Mouse (Mus musculus): ENCODE results near the gene Gm20388.

Gm20388 gene

GRCm38 (mm10) chr8:121931571-121931970 lies 2020.9 kb downstream of the Gm20388 start:
- DNase-seq (ENCODE audit: low spot score in 2 of 2): no peak

GRCm38 (mm10) chr8:121932026-121932667 lies 2021.5 kb downstream of the Gm20388 start:
- no peak for DNase-seq (ENCODE audit: low spot score in 2 of 2)

- no peak for DNase-seq (ENCODE audit: low spot score in 2 of 2)
These were observed 2022.3 kb downstream of the Gm20388 start for GRCm38 (mm10) chr8:121932668-121933520.

- DNase-seq (ENCODE audit: low spot score in 2 of 2): no peak
These were observed 2023.9 kb downstream of the Gm20388 start for GRCm38 (mm10) chr8:121934506-121934905.

- no peak for DNase-seq (ENCODE audit: low spot score in 2 of 2)
These were observed 2024.3 kb downstream of the Gm20388 start for GRCm38 (mm10) chr8:121934923-121935322.

GRCm38 (mm10) chr8:121935341-121936294 lies 2025.0 kb downstream of the Gm20388 start:
- no peak for DNase-seq (ENCODE audit: low spot score in 2 of 2)

- no peak for DNase-seq (ENCODE audit: low spot score in 2 of 2)
These were observed 2025.8 kb downstream of the Gm20388 start for GRCm38 (mm10) chr8:121936391-121936790.

- no peak for DNase-seq (ENCODE audit: low spot score in 2 of 2)
These were observed 2028.1 kb downstream of the Gm20388 start for GRCm38 (mm10) chr8:121938732-121939131.

- peak in 1 of 2 experiments; percentile 62 for DNase-seq (ENCODE audit: low spot score in 2 of 2)
These were observed 2032.5 kb downstream of the Gm20388 start for GRCm38 (mm10) chr8:121943057-121943540.

- no peak for DNase-seq (ENCODE audit: low spot score in 2 of 2)
These were observed 2033.1 kb downstream of the Gm20388 start for GRCm38 (mm10) chr8:121943716-121944115.

GRCm38 (mm10) chr8:121944831-121945230 lies 2034.2 kb downstream of the Gm20388 start, which contains the start of gene Car5a:
Gene Car5a, minus strand, starts transcription at chr8:121944904.
- DNase-seq (ENCODE audit: low spot score in 2 of 2): no peak

- DNase-seq (ENCODE audit: low spot score in 2 of 2): no peak
These were observed 2035.7 kb downstream of the Gm20388 start for GRCm38 (mm10) chr8:121946351-121946750.

- no peak for DNase-seq (ENCODE audit: low spot score in 2 of 2)
These were observed 2036.6 kb downstream of the Gm20388 start for GRCm38 (mm10) chr8:121947047-121947752.

GRCm38 (mm10) chr8:121947753-121948141 lies 2037.1 kb downstream of the Gm20388 start:
- peak; percentile 91 to 93 for DNase-seq (ENCODE audit: low spot score in 2 of 2)

- DNase-seq (ENCODE audit: low spot score in 2 of 2): no peak
These were observed 2037.9 kb downstream of the Gm20388 start for GRCm38 (mm10) chr8:121948321-121949145.

GRCm38 (mm10) chr8:121949222-121949800 lies 2038.7 kb downstream of the Gm20388 start, which contains the start of gene Banp:
Gene Banp, plus strand, starts transcription at chr8:121949750.
- no peak for DNase-seq (ENCODE audit: low spot score in 2 of 2)

GRCm38 (mm10) chr8:121949941-121950748 lies 2039.5 kb downstream of the Gm20388 start:
- DNase-seq (ENCODE audit: low spot score in 2 of 2): peak; percentile 97 to 99

GRCm38 (mm10) chr8:121950749-121951655 lies 2040.4 kb downstream of the Gm20388 start:
- DNase-seq (ENCODE audit: low spot score in 2 of 2): peak; percentile 69 to 73

Data from heart, adult 9 months (tissue).